Comparison of ENCODE assay signal across 14 mouse cellular contexts in the genomic region with DNA sequence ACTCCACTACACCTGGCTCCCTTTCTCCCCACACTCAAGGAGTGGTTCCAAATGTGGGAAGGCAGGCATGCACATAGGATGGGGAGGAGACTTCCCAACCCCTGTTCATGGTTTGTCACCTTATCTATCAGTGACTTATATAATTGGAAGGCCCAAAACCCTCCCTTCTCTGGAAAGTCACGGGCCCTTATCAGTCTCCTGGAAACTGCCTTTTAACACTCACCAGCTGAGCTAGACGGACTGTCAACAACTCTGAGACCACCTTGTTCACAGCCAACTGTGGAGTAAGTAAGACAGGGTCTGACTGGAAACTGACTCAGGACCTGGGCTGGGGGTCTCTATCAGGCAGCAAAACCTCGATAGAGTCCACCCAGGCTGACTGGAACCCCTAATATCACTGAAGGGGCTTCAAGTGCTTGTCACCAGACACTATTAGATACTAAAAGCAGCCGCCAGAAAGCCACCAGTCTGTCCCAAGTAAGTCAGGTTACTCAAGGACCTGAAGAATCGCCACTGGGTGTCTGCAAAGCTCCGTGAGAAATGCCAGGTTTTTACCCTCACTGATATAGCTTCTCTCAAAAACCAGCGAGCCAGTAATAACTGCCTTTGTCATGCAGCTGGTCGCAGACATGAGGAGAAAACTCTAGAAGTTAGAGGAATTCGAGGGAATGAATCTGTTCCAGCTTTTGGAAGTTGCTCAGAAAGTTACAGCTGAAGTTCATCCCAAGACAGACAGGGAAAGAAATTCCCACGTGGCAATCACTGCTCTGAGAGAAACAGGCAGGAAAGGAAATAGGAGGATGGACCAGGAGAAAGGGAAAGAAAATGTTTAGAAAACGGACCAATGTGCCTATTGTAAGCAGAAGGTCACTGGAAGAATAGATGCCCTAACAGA. TPM values are rescaled to one million over a fixed set of nuclear protein-coding genes. Genes with fewer than 3 reads are reported as not detected.
DNase-seq lines count a peak whose midpoint lies in the region; ATAC-seq and TF ChIP-seq lines count a peak whose summit lies in the region.
"Had no signal": no experiment of that assay in that cellular context is flagged by ENCODE, and none has a peak within 500 bp of the region (broad histone marks: within the 10 kb centered on the region; RNA-seq: fewer than 3 reads in every experiment).

No protein-coding gene starts in this region.

- TF ChIP-seq CTCF in small intestine, adult 2 months (IDR thresholded peaks at IDR 0.05; ENCODE audit: extremely low read depth, insufficient read length, insufficient replicate concordance, low read depth, low read length) = no peak
- no peak for TF ChIP-seq CTCF in layer of hippocampus, adult 2 months (conservative IDR thresholded peaks at IDR 0.05)

- WGBS in heart, embryonic 16.5 days = 18% methylated on average over 11 of the region's 11 CpGs
- WGBS in small intestine, adult 2 months = 39% methylated on average over 11 of the region's 11 CpGs
- WGBS in forebrain, embryonic 16.5 days = 53% methylated on average over 11 of the region's 11 CpGs

- TF ChIP-seq POLR2A in small intestine, adult 2 months (IDR thresholded peaks at IDR 0.05; ENCODE audit: low read depth, low read length) = no peak

- peak; percentile 92 for DNase-seq in heart, adult 11 months
- DNase-seq in heart, postnatal 25 days (ENCODE audit: low spot score) = no peak
- DNase-seq in lung, postnatal 10 days = peak; percentile 47
- no peak for DNase-seq in lung, postnatal 4 days
- DNase-seq in layer of hippocampus, adult 2 months (ENCODE audit: low spot score in 2 of 2) = no peak

- H3K27me3 ChIP-seq in heart, embryonic 16.5 days (ENCODE audit: control insufficient read depth, insufficient read depth, low read length) = peaks cover 50% of the 10 kb centered on the region
- no peaks in the 10 kb centered on the region for H3K27me3 ChIP-seq in small intestine, adult 2 months (ENCODE audit: control insufficient read depth, insufficient read depth, low read length)
- no peaks in the 10 kb centered on the region for H3K27me3 ChIP-seq in forebrain, embryonic 16.5 days (replicated peaks; ENCODE audit: control insufficient read depth, insufficient read depth, low read length)

- peaks cover 18% of the 10 kb centered on the region for H3K4me1 ChIP-seq in heart, embryonic 16.5 days (ENCODE audit: control insufficient read depth, insufficient read depth, low read length)
- peaks cover 20% of the 10 kb centered on the region; the same call in 1 of the 2 replicates for H3K4me1 ChIP-seq in small intestine, adult 2 months (ENCODE audit: control insufficient read depth, insufficient read depth, insufficient read length, low read length)
- H3K4me1 ChIP-seq in forebrain, embryonic 16.5 days (replicated peaks; ENCODE audit: control insufficient read depth, insufficient read depth, low read length) = no peaks in the 10 kb centered on the region

- H3K9ac ChIP-seq in heart, embryonic 16.5 days (ENCODE audit: low read length) = no peak overlapping the region; the same call in 1 of the 2 replicates
- H3K9ac ChIP-seq in forebrain, embryonic 16.5 days (replicated peaks; ENCODE audit: low read depth, low read length) = no peak overlapping the region

- H3K9me3 ChIP-seq in heart, embryonic 16.5 days (replicated peaks; ENCODE audit: control insufficient read depth, low read length) = no peaks in the 10 kb centered on the region
- no peaks in the 10 kb centered on the region for H3K9me3 ChIP-seq in forebrain, embryonic 16.5 days (ENCODE audit: control insufficient read depth, low read length)
- H3K9me3 ChIP-seq: G1E; hindbrain, embryonic 10.5 days; megakaryocyte, embryonic 14.5 days had no signal

- ATAC-seq in heart, embryonic 16.5 days (replicated peaks; ENCODE audit: extremely low read depth, insufficient read depth, low FRiP score) = peak; percentile 69
- ATAC-seq in forebrain, embryonic 16.5 days = no peak

- H3K36me3 ChIP-seq in heart, embryonic 16.5 days (ENCODE audit: control insufficient read depth, insufficient read depth) = no peaks in the 10 kb centered on the region
- no peaks in the 10 kb centered on the region for H3K36me3 ChIP-seq in small intestine, adult 2 months (ENCODE audit: control insufficient read depth, insufficient read depth, low read length)
- no peaks in the 10 kb centered on the region for H3K36me3 ChIP-seq in forebrain, embryonic 16.5 days (ENCODE audit: control insufficient read depth, insufficient read depth)
- H3K36me3 ChIP-seq: G1E; hindbrain, embryonic 10.5 days had no signal

- peak overlapping the region; percentile 37 for H3K4me2 ChIP-seq in heart, embryonic 16.5 days (ENCODE audit: low read depth, low read length)
- H3K4me2 ChIP-seq in forebrain, embryonic 16.5 days (ENCODE audit: low read length) = no peak overlapping the region

- intact Hi-C loops in heart, postnatal 25 days (cut with DNase I) = loop anchor here (5.0 to 10.0 kb wide), 2 partner anchors 43 to 806 kb away; no protein-coding TSS in a partner anchor

- H3K27ac ChIP-seq in heart, embryonic 16.5 days (ENCODE audit: low read length) = peak overlapping the region; percentile 38; the same call in 1 of the 2 replicates
- peak overlapping the region; percentile 25; the same call in 1 of the 2 replicates for H3K27ac ChIP-seq in small intestine, adult 2 months (ENCODE audit: insufficient read depth, low read depth, low read length)
- no peak overlapping the region for H3K27ac ChIP-seq in layer of hippocampus, adult 2 months
- no peak overlapping the region for H3K27ac ChIP-seq in forebrain, embryonic 16.5 days (ENCODE audit: low read length)
- H3K27ac ChIP-seq: hindbrain, embryonic 10.5 days had no signal

- no peak overlapping the region for H3K4me3 ChIP-seq in heart, embryonic 16.5 days (ENCODE audit: low read length)
- H3K4me3 ChIP-seq in small intestine, adult 2 months (ENCODE audit: low read depth, low read length) = no peak overlapping the region
- no peak overlapping the region for H3K4me3 ChIP-seq in layer of hippocampus, adult 2 months
- no peak overlapping the region for H3K4me3 ChIP-seq in forebrain, embryonic 16.5 days (replicated peaks; ENCODE audit: low read length)
- H3K4me3 ChIP-seq: erythroblast, embryonic 14.5 days; hindbrain, embryonic 10.5 days; megakaryocyte, embryonic 14.5 days had no signal

RNA-seq across cellular contexts. Expression of gene Timm8a2, which starts 34.6 kb away (rescaled TPM):
- total RNA-seq in heart, postnatal 25 days (2021) = not detected
- not detected in 2 replicates for polyA plus RNA-seq in heart, embryonic 16.5 days (2015; fragmentation: Nextera tagmentation; extraction: Ambion mirVana)
- polyA plus RNA-seq in small intestine, adult 2 months (2012; rRNA removed) = not detected in 2 replicates
- total RNA-seq in layer of hippocampus, adult 2 months (2021) = not detected
- not detected in 2 replicates for polyA plus RNA-seq in forebrain, embryonic 16.5 days (2015; fragmentation: Nextera tagmentation; extraction: Ambion mirVana)
- total RNA-seq: G1E; left cerebral cortex, postnatal 36 days had no signal
- polyA plus RNA-seq: erythroblast, embryonic 14.5 days; hindbrain, embryonic 10.5 days; large intestine, adult 2 months had no signal

RNA-seq across cellular contexts. Expression of gene Tm9sf2, which starts 37.8 kb away (rescaled TPM):
- total RNA-seq in heart, postnatal 25 days (2021) = 100 to 1,000 TPM; 122 to 129 TPM
- 129 and 135 TPM in 2 replicates for polyA plus RNA-seq in heart, embryonic 16.5 days (2015; fragmentation: Nextera tagmentation; extraction: Ambion mirVana)
- polyA plus RNA-seq in small intestine, adult 2 months (2012; rRNA removed) = 565 and 678 TPM in 2 replicates
- 100 to 1,000 TPM; 107 TPM for total RNA-seq in layer of hippocampus, adult 2 months (2021)
- 114 and 130 TPM in 2 replicates for polyA plus RNA-seq in forebrain, embryonic 16.5 days (2015; fragmentation: Nextera tagmentation; extraction: Ambion mirVana)

Comparison
In these comparisons a context has a peak if more than half of its experiments do, and no peak if none do; other contexts are left out.
1. DNase-seq: peak in heart, adult 11 months (single experiment) and lung, postnatal 10 days (single experiment); none in heart, postnatal 25 days (single experiment), lung, postnatal 4 days (0 of 2) and layer of hippocampus, adult 2 months (0 of 2).
2. H3K27ac ChIP-seq: peak in heart, embryonic 16.5 days (single experiment) and small intestine, adult 2 months (single experiment); none in layer of hippocampus, adult 2 months (single experiment) and forebrain, embryonic 16.5 days (single experiment).